Mouse (Mus musculus) ES-E14 (cell line): ENCODE measurements at regions not wholly inside any gene's neighbourhood (a gene's known extent, or its start where the extent isn't known, plus 50 kb on each side); places are given as distances from the start of the nearest gene placed in this dataset.

Experiments used
- DNase-seq: peaks from one replicate; pipeline ENCODE4 v3.0.0-alpha.2; 2013; ENCODE audit warnings: low read depth, low spot score
- H3K27ac ChIP-seq: 2 replicates; pipeline ENCODE4 v1.5.1; 2012; ENCODE audit warnings: low read depth, mild to moderate bottlenecking, low read length, moderate library complexity, mixed read lengths; ENCODE audit not compliant: poor library complexity, insufficient read depth, severe bottlenecking
- H3K36me3 ChIP-seq: 2 replicates; pipeline ENCODE4 v1.6.1; 2012; ENCODE audit warnings: mild to moderate bottlenecking, low read length, moderate library complexity, mixed read lengths; ENCODE audit not compliant: control insufficient read depth, poor library complexity, insufficient read depth, severe bottlenecking
- H3K4me1 ChIP-seq, 2 experiments: fragments of 150-350 bp in 1 of 2; sonication (generic) in 1 of 2; 2 replicates each; pipeline ENCODE4 v1.6.1; 2012; ENCODE audit warnings: low read length in 2 of 2, mild to moderate bottlenecking in 1 of 2, mixed read lengths in 1 of 2; ENCODE audit not compliant: control insufficient read depth in 2 of 2, insufficient read depth in 2 of 2, poor library complexity in 1 of 2
- H3K4me3 ChIP-seq, 2 experiments: fragments of 150-350 bp in 1 of 2; sonication (generic) in 1 of 2; 2 replicates each; pipeline ENCODE4 v1.5.1; 2012; ENCODE audit warnings: low read length in 2 of 2, low read depth in 1 of 2, mild to moderate bottlenecking in 1 of 2, mixed read lengths in 1 of 2; ENCODE audit not compliant: insufficient read depth in 1 of 2, poor library complexity in 1 of 2, severe bottlenecking in 1 of 2
- H3K9ac ChIP-seq: 2 replicates; pipeline ENCODE4 v1.6.1; 2012; ENCODE audit warnings: low read depth, mild to moderate bottlenecking, low read length, mixed read lengths; ENCODE audit not compliant: poor library complexity, insufficient read depth, severe bottlenecking
- H3K9me3 ChIP-seq: fragments of 150-350 bp; sonication (generic); 2 replicates; pipeline ENCODE4 v1.6.1; 2012; ENCODE audit warnings: low read depth, mild to moderate bottlenecking, low read length; ENCODE audit not compliant: control insufficient read depth, insufficient read depth
- CHD2 ChIP-seq: IDR thresholded peaks from 2 replicates; pipeline ENCODE4 v1.6.1; 2014; ENCODE audit warnings: mild to moderate bottlenecking, low read depth, low read length, inconsistent platforms
- HCFC1 ChIP-seq: IDR thresholded peaks from 2 replicates; pipeline ENCODE4 v1.6.1; 2012; ENCODE audit warnings: low read length, inconsistent platforms, borderline replicate concordance; ENCODE audit not compliant: insufficient read depth
- MAFK ChIP-seq: IDR thresholded peaks from 2 replicates; pipeline ENCODE4 v1.6.1; 2014; ENCODE audit warnings: mild to moderate bottlenecking, low read depth, low read length, inconsistent platforms; ENCODE audit not compliant: insufficient read depth
- ZC3H11A ChIP-seq: IDR thresholded peaks from 2 replicates; pipeline ENCODE4 v1.6.1; 2012; ENCODE audit warnings: low read depth, mild to moderate bottlenecking, inconsistent platforms, low read length, borderline replicate concordance
- ZNF384 ChIP-seq: IDR thresholded peaks from 2 replicates; pipeline ENCODE4 v1.6.1; 2012; ENCODE audit warnings: low read depth, low read length, inconsistent platforms
- in situ Hi-C, 2 experiments: fragments of 600-800 bp; cut with MboI; formaldehyde crosslinking; loops; one replicate each; pipeline ENCODE4 v1.15.1; 2025; ENCODE audit warnings: low sequenced_read_pairs in 2 of 2, inconsistent platforms in 1 of 2; ENCODE audit not compliant: unreplicated experiment in 2 of 2

DNA sequence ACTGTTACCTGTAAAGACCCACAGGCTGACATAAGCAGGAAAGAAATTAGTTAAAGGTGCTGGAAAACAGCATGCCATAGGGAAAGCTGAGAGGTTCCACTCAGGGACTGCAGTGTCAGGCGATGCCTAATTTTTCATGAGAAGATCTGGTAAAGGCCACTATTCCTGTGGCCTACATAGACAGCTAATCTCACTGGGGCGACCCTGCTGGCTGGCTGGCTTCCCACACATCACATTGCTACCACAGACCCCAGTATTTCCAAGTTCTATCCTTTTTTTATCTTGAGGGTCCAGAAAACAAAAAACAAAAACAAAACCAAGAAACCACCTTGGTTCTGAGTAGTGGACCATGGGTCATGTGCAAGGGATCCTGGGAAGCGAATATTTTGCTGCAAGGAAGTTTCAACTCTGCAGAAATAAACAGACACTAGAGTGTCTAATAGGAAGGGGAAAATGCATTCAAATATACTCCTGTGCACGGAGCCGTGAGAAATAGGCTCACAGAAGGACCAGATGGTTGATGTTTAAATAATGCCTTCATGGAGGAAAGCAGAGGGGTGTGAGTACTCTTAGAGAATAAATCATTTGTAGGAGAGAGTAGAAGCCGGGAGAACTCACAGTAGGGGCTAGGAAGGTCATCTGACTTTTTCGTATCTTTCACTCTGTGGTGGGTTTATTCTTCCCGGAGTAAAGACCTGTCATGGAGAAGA lies 94.6 kb upstream of the Sall1 start:
- DNase-seq = no peak
- no peak overlapping the region for H3K4me3 ChIP-seq
- in situ Hi-C loops = no loop called here
- no peak overlapping the region for H3K9ac ChIP-seq
- no peaks in the 10 kb centered on the region for H3K9me3 ChIP-seq
- H3K4me1 ChIP-seq = peaks cover 0 to 6% of the 10 kb centered on the region in 2 experiments; a peak in 3 of 4 replicates
- no peak overlapping the region for H3K27ac ChIP-seq
- H3K36me3 ChIP-seq = no peaks in the 10 kb centered on the region
- TF ChIP-seq ZNF384 (no peak), HCFC1 (no peak), CHD2 (no peak), MAFK (no peak), ZC3H11A (no peak)

DNA sequence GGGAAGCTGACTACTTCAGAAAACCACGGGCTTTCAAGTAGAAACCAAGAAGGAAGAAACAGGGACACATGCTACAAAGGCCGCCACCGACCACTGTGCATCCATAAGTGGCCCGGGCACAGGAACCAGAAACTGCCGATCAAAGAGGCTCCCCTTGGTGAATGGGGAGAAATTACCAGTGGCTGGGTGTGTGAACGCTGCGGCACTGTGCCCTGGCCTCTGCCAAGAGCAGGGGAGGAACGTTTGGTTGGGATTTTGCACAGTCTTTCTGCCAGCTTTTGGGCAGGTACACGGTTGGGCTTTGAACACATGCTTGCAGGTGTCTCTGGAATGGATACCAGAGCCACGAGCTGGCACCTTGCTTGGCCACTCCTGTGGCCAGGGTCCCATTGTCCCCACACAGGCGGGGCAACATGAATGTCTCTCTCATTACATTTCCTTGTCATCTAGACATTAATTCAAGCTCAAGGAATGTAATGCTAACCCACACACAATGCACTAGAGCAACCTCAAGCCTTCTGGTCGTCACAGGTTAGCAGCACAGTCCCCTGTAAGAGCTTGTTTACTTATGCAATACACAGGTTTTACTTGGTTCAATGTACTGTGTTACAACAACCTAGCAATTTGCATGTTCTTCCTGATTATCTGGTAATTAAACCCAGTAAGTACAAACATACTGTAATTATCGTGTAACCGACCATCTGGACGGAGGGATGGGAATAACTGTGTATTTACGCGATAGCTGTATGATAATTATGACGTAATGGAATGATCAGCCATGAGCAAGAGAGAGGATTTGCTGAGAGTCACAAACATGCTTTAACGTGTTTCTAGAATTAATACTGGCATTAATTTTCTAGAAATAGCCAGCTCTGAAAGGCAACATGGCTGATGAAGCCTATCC lies 90.9 kb upstream of the Sall1 start:
- no peak overlapping the region for H3K27ac ChIP-seq
- in situ Hi-C loops = no loop called here
- H3K4me1 ChIP-seq = no peaks in the 10 kb centered on the region; a peak in 1 of 4 replicates
- no peak overlapping the region for H3K9ac ChIP-seq
- 0 out of 4 replicates have a peak overlapping the region, but pooled peaks of 1 of the 2 experiments have one; percentile 4 for H3K4me3 ChIP-seq
- TF ChIP-seq ZC3H11A (no peak), HCFC1 (no peak), CHD2 (no peak), ZNF384 (no peak)
- no peaks in the 10 kb centered on the region for H3K36me3 ChIP-seq
- no peaks in the 10 kb centered on the region for H3K9me3 ChIP-seq
- no peak for DNase-seq

DNA sequence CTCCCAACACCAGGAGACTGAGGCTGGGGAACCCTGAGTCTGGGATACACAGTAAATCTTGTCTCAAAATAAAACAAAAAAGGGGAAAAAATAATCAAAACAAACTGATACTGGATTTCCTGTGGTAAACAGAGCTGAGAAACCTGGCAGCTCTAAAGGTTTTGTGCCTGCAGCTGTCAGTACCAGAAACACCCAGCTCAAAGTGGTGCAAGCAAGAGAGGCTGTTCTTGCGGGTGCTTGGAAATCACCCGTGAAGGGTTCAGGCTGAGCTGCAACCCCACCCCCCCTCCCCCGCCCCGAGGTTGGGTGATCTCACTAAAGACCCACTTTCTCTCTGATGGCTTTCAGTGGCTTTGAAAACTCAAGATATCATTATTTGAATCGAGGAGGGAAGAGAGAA lies 90.1 kb upstream of the Sall1 start:
- TF ChIP-seq ZC3H11A (no peak), HCFC1 (no peak), MAFK (no peak), CHD2 (no peak), ZNF384 (no peak)
- no peaks in the 10 kb centered on the region; a peak in 1 of 4 replicates for H3K4me1 ChIP-seq
- no peaks in the 10 kb centered on the region for H3K36me3 ChIP-seq
- H3K27ac ChIP-seq = no peak overlapping the region
- H3K9ac ChIP-seq = no peak overlapping the region
- H3K4me3 ChIP-seq = no peak overlapping the region
- H3K9me3 ChIP-seq = no peaks in the 10 kb centered on the region
- no peak for DNase-seq
- in situ Hi-C loops = no loop called here

DNA sequence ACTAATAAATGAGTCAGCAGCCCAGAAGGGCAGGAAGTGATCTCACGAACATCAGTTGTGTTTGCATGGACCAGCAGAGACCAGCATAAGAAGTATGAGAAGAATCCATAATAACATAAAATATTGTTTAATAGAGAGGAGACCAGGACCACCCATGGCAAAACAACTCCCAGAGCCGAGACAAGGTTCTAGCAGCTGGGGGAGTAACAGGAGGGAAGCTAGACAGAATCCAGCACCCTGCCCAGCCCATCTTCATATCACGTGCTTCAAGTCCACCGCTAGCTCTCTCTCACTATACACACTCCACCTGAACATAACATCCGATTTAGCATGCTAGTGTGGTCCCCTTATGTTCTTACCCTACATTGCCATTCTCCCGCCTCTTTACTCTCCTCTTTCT lies 77.1 kb upstream of the Sall1 start:
- no peak for TF ChIP-seq ZNF384
- no peak for TF ChIP-seq HCFC1
- TF ChIP-seq MAFK = no peak
- in situ Hi-C loops = no loop called here
- Histone ChIP-seq H3K36me3 (no peaks in the 10 kb centered on the region), H3K9me3 (no peaks in the 10 kb centered on the region), H3K4me1 (no peaks in the 10 kb centered on the region), H3K9ac (no peak overlapping the region), H3K27ac (no peak overlapping the region), H3K4me3 (no peak overlapping the region)
- DNase-seq = no peak
